Mouse (Mus musculus) liver, embryonic 14.5 days (tissue): ENCODE data around the gene Slc26a6.

ENCODE experiments used
- CTCF ChIP-seq: IDR thresholded peaks from 2 replicates; pipeline ENCODE4 v1.5.1; 2016; ENCODE audit warnings: antibody characterized with exemption, low read depth, control low read depth
- EP300 ChIP-seq: IDR thresholded peaks from 2 replicates; pipeline ENCODE4 v1.6.1; 2016; ENCODE audit warnings: antibody characterized with exemption, low read depth

DNA sequence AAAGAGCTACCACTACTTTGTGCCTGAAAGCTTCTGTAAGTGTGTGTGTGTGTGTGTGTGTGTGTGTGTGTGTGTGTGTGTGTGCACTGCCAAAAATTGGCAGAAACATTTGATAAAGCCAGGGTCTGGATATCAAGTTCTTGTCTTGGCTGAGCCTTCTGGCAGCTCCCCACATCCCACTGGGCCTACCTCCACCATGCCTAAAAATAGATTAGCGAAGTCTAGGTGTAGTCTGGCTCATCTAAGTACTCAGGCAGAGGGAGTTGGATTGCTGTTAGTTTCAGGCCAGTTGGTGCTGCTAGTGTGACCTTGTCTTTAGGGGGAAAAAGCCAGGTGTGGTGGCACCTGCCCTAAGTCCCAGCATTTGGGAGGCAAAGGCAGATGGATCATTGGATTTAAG lies 46.3 kb upstream of the Slc26a6 start:
- TF ChIP-seq CTCF (no peak), EP300 (no peak)
